Mouse (Mus musculus): ENCODE measurements around the gene Bcl9l.

The Bcl9l gene

GRCm38 (mm10) chr9:44548412-44549152 is 66.0 kb downstream of the Bcl9l start:
- no peak for DNase-seq (ENCODE audit: low spot score)

- DNase-seq (ENCODE audit: low spot score), result no peak
These were observed 68.5 kb downstream of the Bcl9l start for GRCm38 (mm10) chr9:44551138-44551537.

GRCm38 (mm10) chr9:44552161-44552560 is 69.5 kb downstream of the Bcl9l start:
- DNase-seq (ENCODE audit: low spot score), result no peak
